Mouse (Mus musculus) midbrain, embryonic 13.5 days (tissue): ENCODE measurements around the gene Wdr63. TPM values are rescaled to one million over a fixed set of nuclear protein-coding genes. Genes with fewer than 3 reads are reported as not detected.
"Not testable (repeated sequence)": the region's sequence is repeated elsewhere in the genome, so short reads cannot be mapped to it uniquely, and the experiment has no call there.

Experiments used
- ATAC-seq: fragments of 200-750 bp; cut with Nextera tagmentation; 2 replicates; pipeline ENCODE4 v1.8.0; 2017; ENCODE audit warnings: mild to moderate bottlenecking, moderate TSS enrichment, moderate library complexity
- H3K27ac ChIP-seq: fragments of 300-500 bp; sonication (generic); 2 replicates; pipeline ENCODE4 v1.5.1; 2015; ENCODE audit warnings: inconsistent platforms, mild to moderate bottlenecking, moderate library complexity
- H3K27me3 ChIP-seq: fragments of 300-500 bp; sonication (generic); 2 replicates; pipeline ENCODE4 v1.6.1; 2015; ENCODE audit warnings: mild to moderate bottlenecking, inconsistent platforms
- H3K36me3 ChIP-seq: fragments of 300-500 bp; sonication (generic); 2 replicates; pipeline ENCODE4 v1.6.1; 2015; ENCODE audit warnings: mild to moderate bottlenecking, inconsistent platforms
- H3K4me1 ChIP-seq: fragments of 300-500 bp; sonication (generic); replicated peaks from 2 replicates; pipeline ENCODE4 v1.6.1; 2015; ENCODE audit warnings: inconsistent platforms
- H3K4me2 ChIP-seq: fragments of 300-500 bp; sonication (generic); replicated peaks from 2 replicates; pipeline ENCODE4 v1.6.1; 2015; ENCODE audit warnings: moderate library complexity, mild to moderate bottlenecking, inconsistent platforms
- H3K4me3 ChIP-seq: fragments of 300-500 bp; sonication (generic); replicated peaks from 2 replicates; pipeline ENCODE4 v1.5.1; 2015; ENCODE audit warnings: mild to moderate bottlenecking, inconsistent platforms
- H3K9ac ChIP-seq: fragments of 300-500 bp; sonication (generic); replicated peaks from 2 replicates; pipeline ENCODE4 v1.6.1; 2015; ENCODE audit warnings: mild to moderate bottlenecking, inconsistent platforms
- H3K9me3 ChIP-seq: fragments of 300-500 bp; sonication (generic); 2 replicates; pipeline ENCODE4 v1.6.1; 2016; ENCODE audit warnings: mild to moderate bottlenecking, inconsistent platforms
- WGBS: fragments of 180-500 bp; shearing (Covaris S2); methylation state at CpG from one replicate; pipeline ENCODE4 v1.1.7; 2015; 5-methylcytosine and 5-hydroxymethylcytosine counted together
- polyA plus RNA-seq: library from polyadenylated mRNA; unstranded; fragments of >200 nt; fragmentation: Nextera tagmentation; extraction: Ambion mirVana; gene quantifications from 2 replicates; pipeline ENCODE4 v1.2.1, GENCODE M21; 2015

Gene Wdr63
- polyA plus RNA-seq, 1 experiment from 2014 or later, result 0.57 TPM

DNA sequence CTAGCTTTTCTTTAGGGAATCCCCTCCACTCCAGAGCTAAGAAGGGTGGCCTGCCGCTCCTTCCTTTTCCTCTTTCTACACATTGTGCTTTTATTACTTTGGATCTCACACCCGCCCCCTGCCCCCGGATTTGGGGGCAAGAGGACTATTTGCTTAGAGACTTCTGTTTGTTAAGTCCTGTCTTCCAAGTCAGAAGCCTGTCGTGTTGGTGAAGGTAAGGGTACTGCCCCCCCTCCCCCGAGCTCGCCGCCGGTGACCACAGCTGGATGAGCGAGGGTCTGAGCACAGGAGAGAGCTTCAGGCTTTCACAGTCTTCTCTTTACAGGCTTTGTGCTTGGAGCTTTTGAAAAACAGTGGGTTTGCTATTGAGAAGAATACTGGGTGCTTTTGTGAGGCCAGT, 90.4 kb downstream of the Wdr63 start:
- Histone ChIP-seq H3K4me1 (0 out of 2 replicates have a peak, but pooled peaks cover 3% of the 10 kb centered on the region), H3K27ac (no peak overlapping the region), H3K36me3 (peaks cover 6% of the 10 kb centered on the region), H3K9me3 (no peaks in the 10 kb centered on the region), H3K27me3 (no peaks in the 10 kb centered on the region), H3K9ac (no peak overlapping the region), H3K4me2 (no peak overlapping the region), H3K4me3 (no peak overlapping the region)
- WGBS, result 39% methylated on average over 9 of the region's 9 CpGs
- ATAC-seq, result no peak

DNA sequence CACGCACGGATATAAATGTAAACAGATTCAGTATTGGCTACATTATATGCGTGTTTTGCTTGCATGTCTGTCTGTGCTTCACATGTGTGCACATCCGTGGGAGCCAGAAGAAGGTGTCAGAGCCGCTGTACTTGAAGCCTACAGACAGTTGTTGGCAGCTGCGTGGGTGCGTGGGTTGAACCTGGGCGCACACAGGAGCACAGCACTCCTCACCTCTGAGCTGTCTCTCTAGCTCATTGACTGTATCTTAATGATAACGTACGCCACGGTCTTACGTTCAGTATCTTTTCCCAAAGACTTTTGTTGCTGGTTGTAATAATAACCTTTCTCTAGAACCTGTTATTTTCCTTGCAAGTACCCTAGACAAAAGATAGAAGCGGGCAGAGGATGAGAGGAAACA, 91.0 kb downstream of the Wdr63 start:
- H3K4me1 ChIP-seq, result 0 out of 2 replicates have a peak, but pooled peaks cover 3% of the 10 kb centered on the region
- H3K27me3 ChIP-seq, result no peaks in the 10 kb centered on the region
- peaks cover 6% of the 10 kb centered on the region for H3K36me3 ChIP-seq
- H3K4me2 ChIP-seq, result no peak overlapping the region
- no peak overlapping the region for H3K9ac ChIP-seq
- ATAC-seq, result no peak
- no peak overlapping the region for H3K27ac ChIP-seq
- 87% methylated on average over 13 of the region's 13 CpGs for WGBS
- H3K4me3 ChIP-seq, result no peak overlapping the region
- H3K9me3 ChIP-seq, result no peaks in the 10 kb centered on the region

DNA sequence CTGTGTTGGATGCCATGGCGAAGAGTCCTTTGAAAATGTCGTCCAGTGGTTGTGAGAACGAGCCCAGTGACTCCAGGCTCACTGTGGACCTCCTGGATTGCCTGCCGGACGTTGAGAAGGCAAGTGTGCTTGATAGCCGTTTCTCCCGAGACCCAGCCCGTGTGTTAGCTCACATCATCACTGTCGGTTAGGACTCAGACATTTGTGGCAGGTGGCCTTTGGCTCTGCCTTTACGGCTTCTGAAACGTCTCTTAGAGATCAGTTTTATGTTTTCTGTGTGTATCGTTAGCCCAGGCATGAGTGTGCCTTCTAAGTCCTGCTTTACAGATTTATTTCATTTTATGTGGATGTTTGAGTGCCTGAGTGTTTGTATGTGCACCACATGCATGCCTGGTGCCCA, 93.6 kb downstream of the Wdr63 start:
- 96% methylated on average over 12 of the region's 12 CpGs for WGBS
- no peaks in the 10 kb centered on the region for H3K9me3 ChIP-seq
- 0 out of 2 replicates have a peak, but pooled peaks cover 6% of the 10 kb centered on the region for H3K4me1 ChIP-seq
- no peaks in the 10 kb centered on the region for H3K27me3 ChIP-seq
- peaks cover 6% of the 10 kb centered on the region for H3K36me3 ChIP-seq
- no peak overlapping the region for H3K4me2 ChIP-seq
- H3K4me3 ChIP-seq, result no peak overlapping the region
- H3K9ac ChIP-seq, result no peak overlapping the region
- no peak for ATAC-seq
- H3K27ac ChIP-seq, result no peak overlapping the region

DNA sequence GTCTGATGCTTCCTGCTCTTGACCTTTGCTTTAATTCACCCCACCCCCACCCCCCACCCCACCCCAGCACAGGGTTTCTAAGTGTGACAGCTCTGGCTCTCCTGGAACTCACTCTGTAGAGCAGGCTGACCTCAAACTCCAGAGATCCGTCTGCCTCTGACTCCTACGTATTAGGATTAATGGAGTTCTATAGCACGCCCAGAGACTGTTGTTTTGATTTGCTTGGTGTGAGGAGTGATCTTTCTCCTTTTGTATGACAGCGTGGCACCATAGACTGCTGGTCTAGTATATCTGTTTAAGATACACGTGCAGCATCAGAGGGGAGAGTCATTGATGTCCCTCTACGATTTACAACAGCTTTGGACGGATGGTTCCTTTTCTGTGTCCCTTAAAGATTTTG, 94.4 kb downstream of the Wdr63 start:
- no peak overlapping the region for H3K4me2 ChIP-seq
- H3K27ac ChIP-seq, result no peak overlapping the region
- WGBS, result 95% methylated on average over 7 of the region's 7 CpGs
- H3K9me3 ChIP-seq, result no peaks in the 10 kb centered on the region
- H3K4me1 ChIP-seq, result 0 out of 2 replicates have a peak, but pooled peaks cover 6% of the 10 kb centered on the region
- H3K4me3 ChIP-seq, result no peak overlapping the region
- no peak for ATAC-seq
- H3K9ac ChIP-seq, result no peak overlapping the region
- no peaks in the 10 kb centered on the region for H3K27me3 ChIP-seq
- peaks cover 6% of the 10 kb centered on the region for H3K36me3 ChIP-seq

DNA sequence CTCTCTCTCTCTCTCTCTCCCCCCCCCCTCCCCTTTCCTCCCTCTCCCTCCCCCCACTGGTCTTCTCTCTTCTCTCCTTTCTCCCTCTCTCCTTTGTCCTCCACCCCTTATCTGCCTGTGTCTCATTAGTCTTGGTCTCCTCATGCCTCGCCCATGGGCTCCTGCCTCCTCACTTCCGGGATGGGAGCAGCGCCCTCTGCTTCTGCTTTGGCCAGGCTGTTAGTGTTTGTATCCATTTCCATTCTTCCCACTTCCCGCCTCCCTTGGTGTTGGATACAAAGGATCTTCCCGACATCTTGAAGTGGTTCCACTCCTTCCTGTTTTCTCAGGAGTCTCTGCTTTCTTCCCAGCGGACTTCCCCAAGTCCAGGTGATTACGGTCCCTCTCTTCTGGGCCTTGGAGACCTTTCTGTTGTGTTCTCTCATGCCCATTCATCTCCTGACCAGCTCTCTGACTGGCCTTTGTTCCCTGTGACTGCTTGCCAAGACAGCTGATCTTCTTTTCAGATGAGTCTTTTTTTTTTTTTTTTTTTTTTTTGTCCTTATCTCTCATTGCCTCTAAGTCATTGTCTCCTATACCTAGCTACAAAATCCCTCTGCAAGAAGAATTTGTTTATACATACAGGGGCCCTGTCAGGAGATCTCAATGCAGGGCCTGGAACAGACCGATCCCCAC, 96.2 kb downstream of the Wdr63 start:
- H3K36me3 ChIP-seq, result peaks cover 6% of the 10 kb centered on the region
- WGBS, result 64% methylated on average over 8 of the region's 8 CpGs
- H3K4me2 ChIP-seq, result no peak overlapping the region
- H3K4me1 ChIP-seq, result 0 out of 2 replicates have a peak, but pooled peaks cover 3% of the 10 kb centered on the region
- H3K27me3 ChIP-seq, result no peaks in the 10 kb centered on the region
- ATAC-seq, result no peak
- no peak overlapping the region for H3K4me3 ChIP-seq
- no peak overlapping the region for H3K27ac ChIP-seq
- no peaks in the 10 kb centered on the region for H3K9me3 ChIP-seq
- H3K9ac ChIP-seq, result no peak overlapping the region

DNA sequence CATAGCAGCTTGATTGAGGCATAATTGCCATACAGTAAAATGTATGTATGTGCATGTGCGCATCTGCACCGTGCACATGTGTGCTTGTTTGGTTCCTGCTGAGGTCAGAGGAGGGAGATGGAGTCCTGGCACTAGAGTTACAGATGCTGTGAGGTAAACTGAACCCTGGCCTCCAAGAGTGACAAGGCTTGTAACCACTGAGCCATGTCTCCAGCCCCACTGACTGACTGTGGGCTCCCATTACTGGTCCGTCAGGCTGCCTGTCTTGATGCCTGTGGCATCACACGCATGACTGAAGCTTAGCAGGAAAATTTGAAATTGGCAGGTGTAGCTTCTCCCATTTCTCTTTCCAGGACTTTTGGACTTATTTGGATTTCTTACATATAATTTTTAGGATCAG, 97.2 kb downstream of the Wdr63 start:
- no peak overlapping the region for H3K4me2 ChIP-seq
- ATAC-seq, result no peak

DNA sequence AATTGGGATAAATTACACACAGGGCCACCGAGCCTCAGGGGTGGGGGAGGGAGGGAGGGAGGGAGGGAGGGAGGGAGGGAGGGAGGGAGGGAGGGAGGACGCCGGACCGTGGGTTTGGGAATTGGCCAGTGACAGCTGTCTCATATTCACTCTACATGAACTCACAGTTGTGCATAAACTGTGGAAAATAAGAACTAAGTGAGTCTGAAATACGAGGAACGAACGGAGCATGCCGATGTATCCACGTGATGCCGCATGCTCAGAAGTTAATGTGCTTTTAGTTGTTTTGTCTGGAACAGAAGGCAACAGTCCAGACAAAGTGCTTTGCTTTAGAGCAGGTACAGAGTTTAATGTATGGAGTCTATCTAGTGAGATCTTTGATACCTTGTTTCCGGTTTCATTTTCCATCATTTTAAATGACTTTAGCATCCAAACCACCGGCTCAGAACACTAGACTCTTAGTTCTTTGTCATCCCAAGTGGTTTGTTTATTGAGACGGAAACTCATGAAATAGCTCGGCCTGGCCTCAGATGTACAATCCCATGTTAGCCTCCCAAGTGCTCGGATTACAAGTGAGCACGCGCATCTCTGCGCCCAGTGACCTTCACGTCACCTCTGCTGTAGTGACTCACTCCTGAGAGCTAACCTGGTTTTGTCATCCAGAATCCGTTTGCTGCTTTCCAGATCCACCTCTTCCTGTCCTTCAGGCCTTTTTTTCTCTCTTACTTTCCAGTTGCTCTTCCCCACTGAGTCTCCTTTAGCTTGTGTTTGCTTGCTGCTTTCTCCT, 97.9 kb downstream of the Wdr63 start:
- Histone ChIP-seq H3K27me3 (no peaks in the 10 kb centered on the region), H3K4me1 (0 out of 2 replicates have a peak, but pooled peaks cover 3% of the 10 kb centered on the region), H3K27ac (no peak overlapping the region), H3K9ac (no peak overlapping the region), H3K36me3 (peaks cover 6% of the 10 kb centered on the region), H3K4me3 (no peak overlapping the region), H3K9me3 (no peaks in the 10 kb centered on the region), H3K4me2 (no peak overlapping the region)
- ATAC-seq, result no peak
- 71% methylated on average over 19 of the region's 20 CpGs for WGBS

More for the DNA sequence above, 97.2 kb downstream of the Wdr63 start:
- H3K4me1 ChIP-seq, result 0 out of 2 replicates have a peak, but pooled peaks cover 3% of the 10 kb centered on the region
- 84% methylated on average over 4 of the region's 4 CpGs for WGBS
- H3K27ac ChIP-seq, result no peak overlapping the region
- H3K36me3 ChIP-seq, result peaks cover 6% of the 10 kb centered on the region
- H3K27me3 ChIP-seq, result no peaks in the 10 kb centered on the region
- no peaks in the 10 kb centered on the region for H3K9me3 ChIP-seq
- no peak overlapping the region for H3K4me3 ChIP-seq
- H3K9ac ChIP-seq, result no peak overlapping the region

GRCm38 (mm10) chr3:146007872-146008271, 100.1 kb downstream of the Wdr63 start:
- no peak for ATAC-seq
- Histone ChIP-seq H3K4me3 (no peak overlapping the region), H3K9ac (no peak overlapping the region), H3K4me1 (0 out of 2 replicates have a peak, but pooled peaks cover 3% of the 10 kb centered on the region), H3K9me3 (no peaks in the 10 kb centered on the region), H3K27me3 (no peaks in the 10 kb centered on the region), H3K36me3 (no peaks in the 10 kb centered on the region), H3K27ac (no peak overlapping the region), H3K4me2 (no peak overlapping the region)
- 85% methylated on average over 6 of the region's 6 CpGs for WGBS

DNA sequence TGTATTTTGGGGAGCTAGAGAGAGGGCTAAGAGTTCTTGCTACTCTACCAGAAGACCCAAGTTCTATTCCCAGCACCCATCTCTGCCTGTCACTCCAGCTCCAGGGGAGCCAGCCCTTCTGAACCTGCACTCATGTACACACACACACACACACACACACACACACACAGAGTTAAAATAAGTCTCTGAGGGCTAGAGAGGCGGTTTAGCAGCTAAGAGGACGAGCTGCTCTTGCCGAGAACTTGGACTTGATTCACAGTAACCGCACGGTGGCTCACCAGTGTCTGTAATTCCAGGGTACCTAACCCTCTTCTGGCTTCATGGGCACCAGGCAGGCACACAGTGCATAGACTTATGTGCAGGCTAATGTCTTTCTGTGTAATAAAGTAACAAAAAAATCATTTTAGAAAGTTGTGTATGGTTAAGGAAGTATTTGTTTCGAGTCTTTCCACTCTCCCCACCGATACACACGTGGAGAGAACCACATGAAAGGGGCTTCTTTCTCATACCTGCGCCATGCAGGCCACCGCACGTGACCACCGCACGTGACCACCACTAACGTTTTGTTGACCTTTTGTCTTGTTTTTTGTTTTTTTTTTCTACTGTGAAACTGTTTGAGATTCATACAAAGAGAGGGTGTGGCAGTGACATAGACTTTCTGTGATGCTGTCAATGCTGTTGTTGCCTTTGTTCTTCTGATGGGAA, 103.4 kb downstream of the Wdr63 start:
- 94% methylated on average over 14 of the region's 14 CpGs for WGBS
- ATAC-seq, result no peak
- Histone ChIP-seq H3K4me1 (no peaks in the 10 kb centered on the region), H3K36me3 (peaks cover 10% of the 10 kb centered on the region), H3K27ac (no peak overlapping the region), H3K4me3 (no peak overlapping the region), H3K27me3 (no peaks in the 10 kb centered on the region), H3K9ac (no peak overlapping the region), H3K9me3 (no peaks in the 10 kb centered on the region), H3K4me2 (no peak overlapping the region)

DNA sequence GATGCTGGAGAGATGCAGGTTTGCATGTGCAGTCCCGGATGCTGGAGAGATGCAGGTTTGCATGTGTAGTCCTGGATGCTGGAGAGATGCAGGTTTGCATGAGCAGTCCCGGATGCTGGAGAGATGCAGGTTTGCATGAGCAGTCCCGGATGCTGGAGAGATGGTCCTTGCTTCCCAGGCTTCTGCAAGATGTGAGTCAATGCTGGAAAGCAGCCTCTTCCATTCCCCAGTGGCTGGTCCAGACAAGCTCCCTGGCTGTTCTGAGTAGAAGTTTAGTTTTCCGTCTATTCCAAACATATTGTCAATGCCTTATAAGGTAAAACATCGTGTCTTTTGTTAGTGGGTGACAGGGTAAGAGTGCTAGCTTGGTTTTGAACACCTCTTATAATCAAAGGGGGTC, 111.4 kb downstream of the Wdr63 start:
- H3K9ac ChIP-seq, H3K4me1 ChIP-seq, ATAC-seq, H3K9me3 ChIP-seq, H3K4me3 ChIP-seq, H3K4me2 ChIP-seq, H3K27ac ChIP-seq, H3K27me3 ChIP-seq, H3K36me3 ChIP-seq: not testable (repeated sequence)
- WGBS, result 90% methylated on average over 5 of the region's 5 CpGs

GRCm38 (mm10) chr3:145995489-145995888, 112.4 kb downstream of the Wdr63 start:
- Histone ChIP-seq H3K9ac (no peak overlapping the region), H3K27ac (no peak overlapping the region), H3K9me3 (no peaks in the 10 kb centered on the region), H3K27me3 (no peaks in the 10 kb centered on the region), H3K4me3 (no peak overlapping the region), H3K36me3 (no peaks in the 10 kb centered on the region), H3K4me2 (no peak overlapping the region), H3K4me1 (no peaks in the 10 kb centered on the region)
- 90% methylated on average over 5 of the region's 5 CpGs for WGBS
- no peak for ATAC-seq
